Mouse (Mus musculus) heart, embryonic 13.5 days (tissue): ENCODE results near the gene Hist1h2bk. TPM values are rescaled to one million over a fixed set of nuclear protein-coding genes. Genes with fewer than 3 reads are reported as not detected.
"Not testable (repeated sequence)": the region's sequence is repeated elsewhere in the genome, so short reads cannot be mapped to it uniquely, and the experiment has no call there.

Experiments used
- ATAC-seq: fragments of 200-750 bp; cut with Nextera tagmentation; 2 replicates; pipeline ENCODE4 v1.8.0; 2017; ENCODE audit warnings: moderate TSS enrichment; ENCODE audit not compliant: insufficient number of reproducible peaks, low FRiP score, low TSS enrichment; ENCODE audit errors: extremely low read depth
- H3K27ac ChIP-seq: fragments of 300-500 bp; sonication (generic); replicated peaks from 2 replicates; pipeline ENCODE4 v1.5.1; 2015; ENCODE audit warnings: moderate library complexity, mild to moderate bottlenecking, inconsistent platforms
- H3K27me3 ChIP-seq: fragments of 300-500 bp; sonication (generic); replicated peaks from 2 replicates; pipeline ENCODE4 v1.6.1; 2015; ENCODE audit warnings: mild to moderate bottlenecking, inconsistent platforms
- H3K36me3 ChIP-seq: fragments of 300-500 bp; sonication (generic); 2 replicates; pipeline ENCODE4 v1.6.1; 2015; ENCODE audit warnings: mild to moderate bottlenecking, inconsistent platforms
- H3K4me1 ChIP-seq: fragments of 300-500 bp; sonication (generic); 2 replicates; pipeline ENCODE4 v1.6.1; 2015; ENCODE audit warnings: inconsistent platforms
- H3K4me2 ChIP-seq: fragments of 300-500 bp; sonication (generic); 2 replicates; pipeline ENCODE4 v1.6.1; 2015; ENCODE audit warnings: inconsistent platforms, mild to moderate bottlenecking, moderate library complexity
- H3K4me3 ChIP-seq: fragments of 300-500 bp; sonication (generic); 2 replicates; pipeline ENCODE4 v1.5.1; 2015; ENCODE audit warnings: moderate library complexity, mild to moderate bottlenecking, inconsistent platforms
- H3K9ac ChIP-seq: fragments of 300-500 bp; sonication (generic); 2 replicates; pipeline ENCODE4 v1.6.1; 2015; ENCODE audit warnings: inconsistent platforms, mild to moderate bottlenecking, moderate library complexity
- H3K9me3 ChIP-seq: fragments of 300-500 bp; sonication (generic); 2 replicates; pipeline ENCODE4 v1.6.1; 2016; ENCODE audit warnings: inconsistent platforms
- WGBS: fragments of 180-500 bp; shearing (Covaris S2); methylation state at CpG from one replicate; pipeline ENCODE4 v1.1.7; 2015; ENCODE audit warnings: mixed read lengths; 5-methylcytosine and 5-hydroxymethylcytosine counted together
- polyA plus RNA-seq: library from polyadenylated mRNA; unstranded; fragments of >200 nt; fragmentation: Nextera tagmentation; extraction: Ambion mirVana; gene quantifications from 2 replicates; pipeline ENCODE4 v1.2.1, GENCODE M21; 2015

Gene Hist1h2bk
- 3.1 and 3.4 TPM in 2 replicates for polyA plus RNA-seq

DNA sequence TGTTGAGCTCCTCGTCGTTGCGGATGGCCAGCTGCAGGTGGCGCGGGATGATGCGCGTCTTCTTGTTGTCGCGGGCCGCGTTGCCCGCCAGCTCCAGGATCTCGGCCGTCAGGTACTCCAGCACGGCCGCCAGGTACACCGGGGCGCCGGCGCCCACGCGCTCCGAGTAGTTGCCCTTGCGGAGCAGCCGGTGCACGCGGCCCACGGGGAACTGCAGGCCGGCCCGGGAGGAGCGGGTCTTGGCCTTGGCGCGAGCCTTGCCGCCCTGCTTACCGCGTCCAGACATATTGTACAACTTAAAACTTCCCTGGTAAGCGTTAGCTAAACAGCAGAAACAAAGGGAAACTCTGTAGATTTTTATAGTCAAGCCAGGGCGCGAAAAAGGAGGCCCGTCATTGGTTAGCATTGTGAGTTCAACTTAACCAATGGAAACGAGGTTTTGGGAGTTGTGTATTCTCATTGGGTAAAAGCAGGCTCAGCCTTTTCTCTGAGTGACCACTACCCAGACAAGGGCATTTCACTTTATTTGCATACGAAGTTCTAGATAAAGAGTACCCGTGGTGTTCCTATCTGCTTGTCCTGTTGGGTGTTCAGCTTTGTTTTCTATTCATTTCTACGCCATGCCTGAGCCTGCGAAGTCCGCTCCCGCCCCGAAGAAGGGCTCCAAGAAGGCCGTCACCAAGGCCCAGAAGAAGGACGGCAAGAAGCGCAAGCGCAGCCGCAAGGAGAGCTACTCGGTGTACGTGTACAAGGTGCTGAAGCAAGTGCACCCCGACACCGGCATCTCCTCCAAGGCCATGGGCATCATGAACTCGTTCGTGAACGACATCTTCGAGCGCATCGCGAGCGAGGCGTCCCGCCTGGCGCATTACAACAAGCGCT is at the start of gene Hist1h2bk, which contains the start of gene Hist1h2ah:
Hist1h2bk (plus strand) TSS at position 604 of the 882 bp plus-strand sequence.
Hist1h2ah (minus strand) TSS at position 302 of the 882 bp plus-strand sequence.
- peak; percentile 85 for ATAC-seq
- H3K9me3 ChIP-seq, H3K27me3 ChIP-seq, H3K36me3 ChIP-seq: not testable (repeated sequence)
- peak within 1 kb of the TSS; percentile 78 for H3K4me2 ChIP-seq
- 0% methylated on average over 26 of the region's 69 CpGs for WGBS
- peaks cover 38% of the 10 kb centered on the region for H3K4me1 ChIP-seq
- H3K27ac ChIP-seq = peak within 1 kb of the TSS; percentile 81
- H3K4me3 ChIP-seq = peak within 1 kb of the TSS; percentile 53
- peak within 1 kb of the TSS; percentile 84 for H3K9ac ChIP-seq

DNA sequence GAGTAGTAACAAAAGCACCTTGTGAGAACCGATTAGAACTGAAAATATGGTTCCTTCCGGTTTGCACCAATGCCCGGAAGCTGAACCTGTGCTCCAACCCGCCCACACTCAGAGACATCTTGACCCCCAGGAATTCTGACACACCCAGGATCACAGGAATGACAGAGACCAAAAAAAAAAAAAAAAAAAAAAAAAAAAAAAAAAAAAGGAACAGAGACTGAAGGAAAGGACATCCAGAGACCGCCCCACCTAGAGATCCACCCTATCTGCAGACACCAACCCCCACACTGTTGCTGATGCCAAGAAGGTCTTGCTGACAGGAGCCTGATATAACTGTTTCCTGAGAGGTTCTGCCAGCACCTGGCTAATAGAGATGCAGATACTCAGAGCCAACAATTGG is 43.1 kb upstream of the Hist1h2bk start:
- H3K27me3 ChIP-seq = peaks cover 45% of the 10 kb centered on the region
- WGBS = 68% methylated on average over 5 of the region's 5 CpGs

DNA sequence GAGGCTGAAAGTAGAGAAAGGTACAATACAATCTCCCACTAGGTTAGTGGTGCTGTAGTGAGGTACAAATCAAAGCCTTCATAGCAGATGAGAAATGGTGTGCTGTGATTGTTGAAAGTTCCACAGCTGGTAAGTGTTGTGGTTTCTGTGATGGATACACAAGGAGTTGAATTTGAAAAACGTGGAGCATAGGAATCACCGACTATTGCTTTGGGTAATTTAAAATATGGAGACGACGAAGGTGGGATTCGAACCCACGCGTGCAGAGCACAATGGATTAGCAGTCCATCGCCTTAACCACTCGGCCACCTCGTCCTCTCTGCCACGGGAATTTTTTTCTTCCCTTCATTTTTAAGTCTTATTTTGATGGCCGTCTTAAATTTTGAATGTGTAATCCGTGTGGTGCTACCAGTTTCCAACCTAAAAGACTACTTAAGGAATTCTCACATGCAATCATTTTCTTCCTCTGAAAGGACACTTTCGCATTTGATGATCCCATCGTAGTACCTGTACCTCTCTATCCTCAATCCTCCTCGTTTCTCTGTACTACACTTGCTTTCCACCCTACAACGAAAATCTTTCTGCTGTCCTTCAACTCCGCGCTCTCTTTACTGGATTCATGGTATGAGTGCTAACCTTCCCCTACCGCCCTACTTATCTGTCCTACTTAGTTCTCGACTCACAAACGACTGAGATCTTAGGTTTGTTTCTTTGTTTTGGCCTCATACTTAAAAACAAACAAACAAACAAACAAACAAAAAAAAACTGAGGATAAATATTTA is 41.5 kb upstream of the Hist1h2bk start:
- Histone ChIP-seq H3K27me3 (peaks cover 54% of the 10 kb centered on the region), H3K9me3 (peaks cover 3% of the 10 kb centered on the region; the same call in 1 of the 2 replicates), H3K4me3 (peak overlapping the region; percentile 58), H3K9ac (no peak overlapping the region), H3K27ac (no peak overlapping the region), H3K36me3 (no peaks in the 10 kb centered on the region), H3K4me1 (peaks cover 16% of the 10 kb centered on the region), H3K4me2 (peak overlapping the region; percentile 78)
- WGBS = 2% methylated on average over 22 of the region's 22 CpGs
- ATAC-seq = no peak

More for the DNA sequence above, 43.1 kb upstream of the Hist1h2bk start:
- Histone ChIP-seq H3K4me1 (peaks cover 16% of the 10 kb centered on the region), H3K27ac (no peak overlapping the region), H3K36me3 (no peaks in the 10 kb centered on the region), H3K9me3 (peaks cover 3% of the 10 kb centered on the region; the same call in 1 of the 2 replicates), H3K4me2 (no peak overlapping the region), H3K9ac (no peak overlapping the region), H3K4me3 (no peak overlapping the region)
- no peak for ATAC-seq

DNA sequence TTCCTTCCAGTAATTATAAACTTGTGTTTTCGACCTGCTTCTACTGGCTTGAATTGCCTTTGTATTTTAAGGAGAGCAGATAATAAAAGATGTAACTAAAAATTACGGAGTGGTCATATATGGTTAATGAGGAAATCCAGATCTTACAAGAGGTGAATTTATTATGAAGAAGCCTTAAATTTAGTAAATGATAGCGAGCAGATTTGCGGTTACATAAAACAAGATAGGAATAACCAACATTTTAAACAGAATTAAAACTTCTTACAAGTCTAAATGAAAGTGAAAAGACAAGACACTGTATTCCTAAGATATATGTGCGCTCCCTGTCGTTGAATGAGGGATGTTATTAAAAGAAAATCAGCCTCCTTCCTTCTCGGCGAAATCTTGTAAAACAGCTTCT is 40.8 kb upstream of the Hist1h2bk start:
- Histone ChIP-seq H3K9ac (peak overlapping the region; percentile 72), H3K36me3 (no peaks in the 10 kb centered on the region), H3K4me1 (peaks cover 16% of the 10 kb centered on the region), H3K9me3 (peaks cover 3% of the 10 kb centered on the region; the same call in 1 of the 2 replicates), H3K4me2 (peak overlapping the region; percentile 78), H3K27me3 (peaks cover 61% of the 10 kb centered on the region), H3K27ac (no peak overlapping the region), H3K4me3 (peak overlapping the region; percentile 58)
- WGBS = 4% methylated on average over 8 of the region's 8 CpGs
- no peak for ATAC-seq

DNA sequence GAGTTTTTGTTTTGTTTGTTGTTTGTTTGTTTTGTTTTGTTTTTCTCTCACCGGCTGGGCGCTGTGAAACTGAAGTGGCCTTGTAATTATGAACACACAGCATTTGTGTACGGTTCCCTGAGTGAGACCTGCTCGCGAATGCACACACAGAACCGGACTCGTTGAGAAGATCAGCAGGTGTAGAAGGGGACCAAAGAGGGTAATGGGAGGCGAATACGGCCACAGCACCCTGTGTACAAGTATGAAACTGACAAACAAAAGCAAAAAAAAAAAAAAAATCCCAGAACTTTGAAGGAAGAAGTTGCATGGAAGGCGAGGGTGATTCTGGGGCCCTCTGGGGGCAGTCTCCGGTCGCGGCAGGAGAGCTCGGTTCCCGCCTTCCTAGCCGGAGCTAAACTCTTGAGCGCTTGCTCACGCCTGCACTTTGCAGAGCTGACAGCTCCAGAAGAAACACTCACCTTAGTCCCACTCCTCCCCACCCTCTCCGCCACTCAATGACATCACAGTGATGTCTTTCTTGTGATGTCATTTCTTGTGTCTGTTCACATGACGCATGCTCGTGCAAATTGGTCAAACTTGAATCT is 40.2 kb upstream of the Hist1h2bk start:
- no peak for ATAC-seq
- Histone ChIP-seq H3K4me1 (peaks cover 16% of the 10 kb centered on the region), H3K4me3 (peak overlapping the region; percentile 58), H3K4me2 (peak overlapping the region; percentile 78), H3K27me3 (peaks cover 67% of the 10 kb centered on the region), H3K9me3 (peaks cover 3% of the 10 kb centered on the region; the same call in 1 of the 2 replicates), H3K27ac (no peak overlapping the region), H3K9ac (peak overlapping the region; percentile 72), H3K36me3 (no peaks in the 10 kb centered on the region)
- under 1% methylated on average over 21 of the region's 21 CpGs for WGBS

DNA sequence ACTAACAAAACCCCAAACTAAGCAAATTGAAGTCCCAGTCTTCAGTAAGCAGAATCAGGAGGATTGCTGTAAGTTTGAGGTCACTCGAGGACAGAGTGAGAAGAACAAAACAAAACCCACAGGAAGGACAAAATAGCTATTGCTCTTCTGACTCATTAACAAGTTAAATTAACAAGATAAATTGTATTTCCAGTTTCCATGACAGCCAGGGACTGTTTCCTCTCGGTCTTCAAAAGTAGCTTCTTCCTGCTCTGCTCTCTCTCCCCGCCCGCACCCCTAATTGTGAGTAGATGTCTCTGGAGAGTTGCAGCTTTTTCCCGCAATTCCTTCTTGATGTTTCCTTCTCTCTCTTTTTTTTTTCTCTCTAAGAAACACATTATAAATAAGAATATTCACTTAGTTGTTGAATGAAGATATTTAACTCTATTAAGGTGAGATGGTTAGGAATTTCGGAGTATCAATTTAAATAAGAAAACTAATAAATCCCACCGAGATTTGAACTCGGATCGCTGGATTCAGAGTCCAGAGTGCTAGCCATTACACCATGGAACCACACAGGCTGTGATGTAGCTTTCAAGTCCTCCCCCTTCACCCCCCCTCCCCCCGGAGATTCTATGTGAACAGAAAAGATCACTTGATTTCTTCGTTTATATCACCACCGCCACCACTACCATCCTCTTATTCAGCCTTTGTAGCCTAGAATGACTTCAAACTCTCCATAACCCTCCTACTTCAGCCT is 39.4 kb upstream of the Hist1h2bk start:
- H3K4me2 ChIP-seq = peak overlapping the region; percentile 78
- H3K4me1 ChIP-seq = peaks cover 16% of the 10 kb centered on the region
- H3K27ac ChIP-seq = no peak overlapping the region
- WGBS = 3% methylated on average over 12 of the region's 12 CpGs
- H3K4me3 ChIP-seq = peak overlapping the region; percentile 58
- no peaks in the 10 kb centered on the region for H3K36me3 ChIP-seq
- H3K9me3 ChIP-seq = peaks cover 2% of the 10 kb centered on the region; the same call in 1 of the 2 replicates
- H3K27me3 ChIP-seq = peaks cover 73% of the 10 kb centered on the region
- ATAC-seq = no peak; the same call in 1 of the 2 replicates
- H3K9ac ChIP-seq = 0 out of 2 replicates have a peak overlapping the region, but pooled peaks have one; percentile 29

DNA sequence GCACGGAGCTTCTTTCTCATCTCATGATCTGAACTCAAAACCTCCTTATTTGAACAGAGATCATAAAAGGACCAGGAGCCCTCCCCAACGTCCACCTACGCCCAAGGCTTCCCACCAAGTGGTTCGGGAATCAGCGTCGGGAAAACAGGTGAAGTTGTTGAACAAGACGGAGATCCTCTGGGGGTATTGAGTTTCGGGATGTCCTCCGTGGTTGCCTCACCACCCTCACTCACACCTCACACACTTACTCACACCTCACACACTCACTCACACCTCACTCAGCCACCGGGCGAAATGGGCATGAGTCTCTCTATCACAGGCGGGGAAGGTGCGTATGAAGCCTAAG is 38.9 kb upstream of the Hist1h2bk start:
- 1% methylated on average over 13 of the region's 13 CpGs for WGBS
- no peaks in the 10 kb centered on the region for H3K36me3 ChIP-seq
- H3K9me3 ChIP-seq = no peaks in the 10 kb centered on the region
- H3K27me3 ChIP-seq = peaks cover 73% of the 10 kb centered on the region
- H3K27ac ChIP-seq = no peak overlapping the region
- ATAC-seq = no peak
- 0 out of 2 replicates have a peak overlapping the region, but pooled peaks have one; percentile 0 for H3K9ac ChIP-seq
- peaks cover 16% of the 10 kb centered on the region for H3K4me1 ChIP-seq
- H3K4me2 ChIP-seq = peak overlapping the region; percentile 78
- peak overlapping the region; percentile 58 for H3K4me3 ChIP-seq

DNA sequence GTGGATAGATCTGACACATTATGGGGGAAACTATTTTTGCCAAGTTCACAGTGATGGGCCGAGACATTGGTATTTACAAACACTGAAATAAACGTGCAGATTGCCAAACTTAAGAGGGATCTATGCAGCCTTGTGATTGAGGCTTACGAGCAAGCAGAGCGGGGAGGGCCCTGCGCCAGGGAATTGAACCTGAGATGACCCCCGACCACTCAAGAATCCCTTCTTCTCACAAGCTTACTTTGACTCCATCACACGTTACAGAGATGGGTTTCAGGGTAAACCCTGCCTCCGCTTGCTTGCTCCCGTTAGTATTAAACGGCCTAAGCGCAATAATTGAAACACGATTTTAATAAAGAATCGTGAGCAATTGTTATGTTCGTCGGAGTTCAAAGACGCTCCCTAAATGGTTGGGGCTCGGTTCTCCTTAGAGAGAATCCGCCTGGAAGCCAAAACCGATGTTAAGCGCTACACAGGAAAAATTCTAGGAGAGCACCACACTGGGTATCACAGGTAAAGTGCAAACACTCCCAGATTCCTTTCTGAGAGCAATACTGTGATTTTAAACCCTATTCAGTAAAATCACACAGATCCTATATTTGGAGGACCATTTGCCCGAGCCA is 38.4 kb upstream of the Hist1h2bk start:
- H3K4me1 ChIP-seq = peaks cover 16% of the 10 kb centered on the region
- no peaks in the 10 kb centered on the region for H3K36me3 ChIP-seq
- no peak for ATAC-seq
- no peaks in the 10 kb centered on the region for H3K9me3 ChIP-seq
- no peak overlapping the region for H3K27ac ChIP-seq
- H3K4me2 ChIP-seq = peak overlapping the region; percentile 78
- H3K27me3 ChIP-seq = peaks cover 78% of the 10 kb centered on the region
- peak overlapping the region; percentile 58 for H3K4me3 ChIP-seq
- H3K9ac ChIP-seq = no peak overlapping the region; the same call in 1 of the 2 replicates
- 2% methylated on average over 21 of the region's 21 CpGs for WGBS

DNA sequence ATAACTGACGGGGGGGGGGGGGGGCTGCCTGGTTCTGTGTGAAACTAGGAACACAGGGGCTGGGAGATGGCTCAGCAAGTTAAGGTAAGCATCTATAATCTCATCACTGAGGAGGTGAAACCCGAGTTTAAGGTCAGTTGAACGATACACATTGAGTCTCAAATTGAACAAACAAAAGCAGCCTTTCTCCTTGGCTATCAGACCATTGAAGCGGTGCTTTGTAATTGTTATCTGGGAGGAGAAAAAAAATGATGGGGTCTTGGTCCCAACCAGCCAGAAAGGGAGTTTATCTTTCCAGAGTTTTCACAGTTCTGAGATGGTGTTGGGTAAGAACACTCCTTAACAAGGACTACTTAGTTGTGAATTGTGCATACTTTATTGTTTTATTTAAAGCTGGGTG is 37.8 kb upstream of the Hist1h2bk start:
- Histone ChIP-seq H3K4me3 (peak overlapping the region; percentile 58), H3K9ac (no peak overlapping the region), H3K36me3 (no peaks in the 10 kb centered on the region), H3K4me2 (peak overlapping the region; percentile 78), H3K4me1 (peaks cover 16% of the 10 kb centered on the region), H3K9me3 (no peaks in the 10 kb centered on the region), H3K27me3 (peaks cover 81% of the 10 kb centered on the region), H3K27ac (no peak overlapping the region)
- no peak for ATAC-seq
- 8% methylated on average over 4 of the region's 4 CpGs for WGBS

DNA sequence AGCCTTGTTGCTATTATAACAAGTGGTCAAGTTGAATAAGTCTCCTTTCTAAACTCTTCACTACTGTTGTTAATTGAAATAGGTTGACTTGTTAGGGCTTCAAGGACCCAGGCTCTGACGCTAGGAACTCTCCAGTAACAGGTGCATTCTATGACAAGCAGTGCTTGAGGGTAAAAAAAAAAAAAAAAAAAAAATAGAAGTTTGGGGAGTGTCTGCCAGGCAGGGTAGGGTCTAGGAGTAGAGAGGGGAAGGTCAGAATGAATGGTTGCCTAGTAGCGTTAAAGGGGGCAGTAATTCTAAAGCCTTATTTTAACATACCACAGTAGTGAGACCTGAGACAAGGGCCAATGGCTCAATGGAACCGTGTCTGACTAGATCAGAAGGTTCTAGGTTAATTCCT is 37.3 kb upstream of the Hist1h2bk start:
- Histone ChIP-seq H3K36me3 (no peaks in the 10 kb centered on the region), H3K4me3 (no peak overlapping the region), H3K9ac (no peak overlapping the region), H3K9me3 (no peaks in the 10 kb centered on the region), H3K27me3 (peaks cover 84% of the 10 kb centered on the region), H3K4me1 (peaks cover 16% of the 10 kb centered on the region), H3K27ac (no peak overlapping the region), H3K4me2 (no peak overlapping the region)
- WGBS = 32% methylated on average over 3 of the region's 3 CpGs
- ATAC-seq = no peak
